Mouse (Mus musculus): ENCODE data around the gene 2310022A10Rik. TPM values are rescaled to one million over a fixed set of nuclear protein-coding genes. Genes with fewer than 3 reads are reported as not detected.

2310022A10Rik gene
- polyA plus RNA-seq, 1 experiment, result 25.9 TPM

DNA sequence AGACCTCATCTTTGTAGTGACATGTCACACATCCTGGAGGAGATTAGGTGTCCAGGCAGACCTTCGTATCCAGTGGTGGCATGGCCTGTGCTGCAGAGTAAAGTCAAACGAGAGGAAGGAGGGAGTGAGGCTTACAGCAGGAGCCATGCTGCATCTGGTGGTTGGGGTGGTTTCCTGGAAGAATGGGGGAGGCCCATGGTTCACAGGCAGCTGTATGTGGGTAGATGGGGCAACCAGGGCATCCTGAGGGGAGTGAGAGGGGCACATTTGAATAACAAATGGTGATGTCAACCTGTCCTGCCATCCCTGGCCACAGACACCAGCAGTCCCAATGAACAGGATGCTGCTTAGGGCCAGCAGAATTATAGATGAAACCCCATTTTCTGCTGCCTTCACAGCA is 56.7 kb downstream of the 2310022A10Rik start:
- DNase-seq (ENCODE audit: low read depth in 1 of 2, low spot score in 2 of 2), result no peak
- H3K27ac ChIP-seq (ENCODE audit: insufficient read depth, low read length), result no peak overlapping the region
- H3K4me3 ChIP-seq (ENCODE audit: extremely low read depth, insufficient read depth, insufficient read length), result no peak overlapping the region
- WGBS, result 41% methylated on average over 2 of the region's 2 CpGs
- H3K36me3 ChIP-seq (ENCODE audit: control insufficient read depth, insufficient read depth, low read length), result peaks cover 9% of the 10 kb centered on the region
- no peaks in the 10 kb centered on the region for H3K27me3 ChIP-seq (ENCODE audit: control insufficient read depth, insufficient read depth, low read length)
- H3K4me1 ChIP-seq (ENCODE audit: control insufficient read depth, insufficient read depth, insufficient read length), result peaks cover 15% of the 10 kb centered on the region; the same call in 1 of the 2 replicates
- no peak for TF ChIP-seq POLR2A (IDR thresholded peaks at IDR 0.05; ENCODE audit: low read depth, low read length)
- no peak for TF ChIP-seq CTCF (IDR thresholded peaks at IDR 0.05; ENCODE audit: extremely low read depth, insufficient read depth, insufficient read length, insufficient replicate concordance)

DNA sequence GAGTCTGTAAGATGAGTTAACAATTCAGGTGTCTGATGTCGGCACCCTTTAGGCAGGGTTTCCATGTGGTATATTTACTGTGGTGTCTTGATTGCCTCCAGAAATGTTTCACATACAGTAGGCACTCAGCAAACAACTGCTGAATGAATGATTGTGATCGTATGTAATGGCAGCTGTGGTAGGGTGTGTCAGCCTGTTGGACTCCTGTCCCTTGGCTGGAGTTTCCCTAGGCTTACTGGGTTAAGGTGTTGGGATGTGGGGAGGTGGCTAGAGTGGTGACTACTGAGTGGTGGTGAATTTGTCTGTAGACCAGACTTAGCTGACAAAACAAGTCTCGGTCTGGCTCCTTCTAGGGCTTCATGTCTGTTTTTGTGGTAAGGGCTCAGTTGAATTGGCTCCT is 57.3 kb downstream of the 2310022A10Rik start:
- WGBS, result 91% methylated on average over 3 of the region's 3 CpGs
- no peak for DNase-seq (ENCODE audit: low read depth in 1 of 2, low spot score in 2 of 2)
- peaks cover 9% of the 10 kb centered on the region for H3K36me3 ChIP-seq (ENCODE audit: control insufficient read depth, insufficient read depth, low read length)
- peaks cover 15% of the 10 kb centered on the region; the same call in 1 of the 2 replicates for H3K4me1 ChIP-seq (ENCODE audit: control insufficient read depth, insufficient read depth, insufficient read length)
- no peaks in the 10 kb centered on the region for H3K27me3 ChIP-seq (ENCODE audit: control insufficient read depth, insufficient read depth, low read length)
- H3K27ac ChIP-seq (ENCODE audit: insufficient read depth, low read length), result no peak overlapping the region
- TF ChIP-seq POLR2A (IDR thresholded peaks at IDR 0.05; ENCODE audit: low read depth, low read length) (no peak), CTCF (IDR thresholded peaks at IDR 0.05; ENCODE audit: extremely low read depth, insufficient read depth, insufficient read length, insufficient replicate concordance) (no peak)
- H3K4me3 ChIP-seq (ENCODE audit: extremely low read depth, insufficient read depth, insufficient read length), result no peak overlapping the region

DNA sequence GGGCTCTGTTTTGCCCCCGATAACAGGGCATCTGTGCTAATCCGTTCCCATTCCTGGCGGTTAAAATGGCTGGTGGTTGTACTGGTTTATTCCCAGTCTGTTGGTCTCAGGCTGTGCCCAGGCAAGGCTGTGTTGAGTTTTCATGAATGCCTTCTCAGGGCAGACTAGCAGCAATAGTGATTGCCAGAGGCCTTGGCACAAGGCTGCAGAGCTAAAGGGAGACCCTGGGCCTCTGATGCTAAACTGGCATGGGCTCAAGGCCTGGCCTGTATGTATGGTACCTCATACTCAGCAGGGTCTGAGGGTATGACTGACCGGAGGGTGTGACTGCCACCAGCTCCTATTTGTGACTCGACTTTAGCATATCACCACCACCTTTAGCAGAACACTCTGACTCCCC is 57.8 kb downstream of the 2310022A10Rik start:
- H3K4me3 ChIP-seq (ENCODE audit: extremely low read depth, insufficient read depth, insufficient read length), result no peak overlapping the region
- no peak for TF ChIP-seq CTCF (IDR thresholded peaks at IDR 0.05; ENCODE audit: extremely low read depth, insufficient read depth, insufficient read length, insufficient replicate concordance)
- TF ChIP-seq POLR2A (IDR thresholded peaks at IDR 0.05; ENCODE audit: low read depth, low read length), result no peak
- DNase-seq (ENCODE audit: low read depth in 1 of 2, low spot score in 2 of 2), result no peak
- no peak overlapping the region for H3K27ac ChIP-seq (ENCODE audit: insufficient read depth, low read length)
- H3K4me1 ChIP-seq (ENCODE audit: control insufficient read depth, insufficient read depth, insufficient read length), result peaks cover 10% of the 10 kb centered on the region; the same call in 1 of the 2 replicates
- WGBS, result 95% methylated on average over 5 of the region's 5 CpGs
- no peaks in the 10 kb centered on the region for H3K27me3 ChIP-seq (ENCODE audit: control insufficient read depth, insufficient read depth, low read length)
- H3K36me3 ChIP-seq (ENCODE audit: control insufficient read depth, insufficient read depth, low read length), result peaks cover 9% of the 10 kb centered on the region

DNA sequence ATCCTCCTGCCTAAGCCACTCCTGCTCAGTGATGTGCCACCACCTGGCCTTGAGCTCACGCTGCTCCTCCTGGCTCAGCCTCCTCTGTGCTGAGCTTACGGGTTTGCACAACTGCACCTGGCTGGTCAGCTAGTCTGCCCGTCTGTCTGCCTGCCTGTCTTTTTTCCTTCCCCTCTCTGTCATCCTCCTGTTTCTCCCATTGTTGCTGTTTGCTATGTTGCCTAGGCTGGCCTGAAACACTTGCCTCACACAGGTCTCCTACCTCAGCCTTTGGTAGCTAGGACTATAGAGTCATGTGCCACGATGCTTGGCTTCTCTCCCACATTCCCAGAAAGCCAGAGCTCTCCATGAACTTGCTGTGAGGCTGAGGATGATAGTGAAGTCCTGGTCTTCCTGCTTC is 59.9 kb downstream of the 2310022A10Rik start:
- no peak overlapping the region for H3K4me3 ChIP-seq (ENCODE audit: extremely low read depth, insufficient read depth, insufficient read length)
- no peaks in the 10 kb centered on the region; the same call in 1 of the 2 replicates for H3K4me1 ChIP-seq (ENCODE audit: control insufficient read depth, insufficient read depth, insufficient read length)
- no peaks in the 10 kb centered on the region for H3K27me3 ChIP-seq (ENCODE audit: control insufficient read depth, insufficient read depth, low read length)
- no peak for DNase-seq (ENCODE audit: low read depth in 1 of 2, low spot score in 2 of 2)
- H3K36me3 ChIP-seq (ENCODE audit: control insufficient read depth, insufficient read depth, low read length), result peaks cover 23% of the 10 kb centered on the region
- H3K27ac ChIP-seq (ENCODE audit: insufficient read depth, low read length), result no peak overlapping the region
- no peak for TF ChIP-seq CTCF (IDR thresholded peaks at IDR 0.05; ENCODE audit: extremely low read depth, insufficient read depth, insufficient read length, insufficient replicate concordance)
- no peak for TF ChIP-seq POLR2A (IDR thresholded peaks at IDR 0.05; ENCODE audit: low read depth, low read length)
- WGBS, result 86% methylated on average over 4 of the region's 4 CpGs

DNA sequence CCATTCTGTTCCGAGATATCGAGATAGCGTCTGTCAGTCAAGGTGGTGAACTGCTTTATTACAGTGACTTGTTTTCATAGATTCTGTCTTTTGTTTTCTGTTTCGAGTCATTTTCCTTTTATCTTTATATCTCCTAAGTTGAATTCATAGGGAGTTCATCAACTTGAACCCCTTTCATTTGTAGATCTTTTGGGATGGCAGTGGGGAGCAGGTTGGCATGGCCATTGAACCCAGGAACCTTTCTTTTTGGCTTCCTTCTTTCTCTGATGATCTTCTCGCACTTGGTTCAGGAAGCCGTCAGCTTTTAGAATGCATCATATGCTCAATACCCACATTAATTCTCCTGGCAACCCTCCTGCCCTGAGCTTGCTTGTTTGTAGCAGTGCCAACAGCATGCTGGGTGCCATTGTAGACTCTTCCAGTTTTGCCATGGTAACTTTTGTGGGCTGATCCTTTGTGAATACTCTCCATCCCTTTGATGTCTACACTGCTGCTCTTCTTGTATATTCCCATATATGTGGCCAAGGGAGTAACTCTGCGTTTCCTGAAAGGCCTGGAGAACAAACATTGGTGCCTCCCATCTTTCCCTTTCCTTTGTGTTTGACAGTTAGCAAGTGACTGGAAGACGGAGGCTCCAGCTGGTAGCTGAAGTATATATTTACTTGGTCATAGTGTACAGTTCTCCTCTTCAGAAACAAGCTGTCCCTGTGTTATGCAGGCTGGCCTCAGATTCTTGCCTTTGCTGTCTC is 60.9 kb downstream of the 2310022A10Rik start:
- H3K4me3 ChIP-seq (ENCODE audit: extremely low read depth, insufficient read depth, insufficient read length), result no peak overlapping the region
- no peak overlapping the region for H3K27ac ChIP-seq (ENCODE audit: insufficient read depth, low read length)
- 91% methylated on average over 8 of the region's 8 CpGs for WGBS
- TF ChIP-seq CTCF (IDR thresholded peaks at IDR 0.05; ENCODE audit: extremely low read depth, insufficient read depth, insufficient read length, insufficient replicate concordance) (no peak), POLR2A (IDR thresholded peaks at IDR 0.05; ENCODE audit: low read depth, low read length) (no peak)
- H3K4me1 ChIP-seq (ENCODE audit: control insufficient read depth, insufficient read depth, insufficient read length), result no peaks in the 10 kb centered on the region
- H3K36me3 ChIP-seq (ENCODE audit: control insufficient read depth, insufficient read depth, low read length), result peaks cover 22% of the 10 kb centered on the region
- no peak for DNase-seq (ENCODE audit: low read depth in 1 of 2, low spot score in 2 of 2)
- no peaks in the 10 kb centered on the region for H3K27me3 ChIP-seq (ENCODE audit: control insufficient read depth, insufficient read depth, low read length)

DNA sequence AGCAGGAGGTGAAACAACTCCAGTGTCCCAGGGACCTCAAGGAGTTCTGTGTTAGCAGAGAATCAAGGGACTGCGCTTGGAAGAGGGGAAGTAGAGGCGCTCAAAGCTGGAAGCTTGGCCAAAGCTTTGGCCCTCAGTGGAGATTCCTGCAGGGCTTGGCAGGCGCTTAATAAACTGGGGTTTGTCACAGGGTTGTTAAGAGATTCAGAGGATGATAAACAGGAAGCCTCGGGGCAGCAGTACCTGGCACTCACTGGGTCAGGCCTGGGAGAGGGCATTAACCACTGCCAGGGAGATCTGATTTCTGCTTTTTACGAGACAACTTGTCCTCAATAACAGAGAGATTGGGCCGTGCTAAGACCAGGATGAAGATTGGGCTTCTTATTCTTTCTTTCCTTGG is 68.0 kb downstream of the 2310022A10Rik start:
- no peak for DNase-seq (ENCODE audit: low read depth in 1 of 2, low spot score in 2 of 2)
- 86% methylated on average over 6 of the region's 6 CpGs for WGBS
- Histone ChIP-seq H3K27me3 (ENCODE audit: control insufficient read depth, insufficient read depth, low read length) (no peaks in the 10 kb centered on the region), H3K4me1 (ENCODE audit: control insufficient read depth, insufficient read depth, insufficient read length) (no peaks in the 10 kb centered on the region), H3K36me3 (ENCODE audit: control insufficient read depth, insufficient read depth, low read length) (peaks cover 39% of the 10 kb centered on the region), H3K4me3 (ENCODE audit: extremely low read depth, insufficient read depth, insufficient read length) (no peak overlapping the region), H3K27ac (ENCODE audit: insufficient read depth, low read length) (peak overlapping the region; percentile 27)
- TF ChIP-seq CTCF (IDR thresholded peaks at IDR 0.05; ENCODE audit: extremely low read depth, insufficient read depth, insufficient read length, insufficient replicate concordance), result no peak
- TF ChIP-seq POLR2A (IDR thresholded peaks at IDR 0.05; ENCODE audit: low read depth, low read length), result no peak

DNA sequence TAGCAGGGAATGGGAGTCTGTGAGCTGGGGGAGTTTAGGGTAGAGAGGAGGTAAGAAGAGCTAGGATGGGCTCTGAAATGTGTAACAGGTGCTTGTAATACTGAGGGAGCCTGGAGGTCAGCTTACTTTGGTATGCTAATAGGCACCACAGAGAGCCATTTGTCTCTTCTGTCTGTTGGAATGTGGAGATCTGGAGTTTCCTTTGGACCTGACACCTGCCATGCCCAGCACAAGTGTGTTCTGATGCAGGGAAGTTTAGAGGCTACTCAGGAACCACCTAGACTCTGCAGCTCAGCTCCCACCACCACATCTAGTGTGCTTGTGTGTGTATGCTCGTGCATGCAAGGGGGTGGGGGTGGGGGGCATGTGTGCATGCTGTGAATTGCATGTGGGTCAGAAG is 69.2 kb downstream of the 2310022A10Rik start:
- no peaks in the 10 kb centered on the region for H3K27me3 ChIP-seq (ENCODE audit: control insufficient read depth, insufficient read depth, low read length)
- H3K27ac ChIP-seq (ENCODE audit: insufficient read depth, low read length), result no peak overlapping the region
- peaks cover 37% of the 10 kb centered on the region for H3K36me3 ChIP-seq (ENCODE audit: control insufficient read depth, insufficient read depth, low read length)
- no peaks in the 10 kb centered on the region for H3K4me1 ChIP-seq (ENCODE audit: control insufficient read depth, insufficient read depth, insufficient read length)
- 79% methylated on average over 1 of the region's 1 CpGs for WGBS
- no peak overlapping the region for H3K4me3 ChIP-seq (ENCODE audit: extremely low read depth, insufficient read depth, insufficient read length)
- no peak for TF ChIP-seq CTCF (IDR thresholded peaks at IDR 0.05; ENCODE audit: extremely low read depth, insufficient read depth, insufficient read length, insufficient replicate concordance)
- no peak for TF ChIP-seq POLR2A (IDR thresholded peaks at IDR 0.05; ENCODE audit: low read depth, low read length)
- DNase-seq (ENCODE audit: low read depth in 1 of 2, low spot score in 2 of 2), result no peak

All from spleen, adult 2 months (tissue).